Mouse (Mus musculus): ENCODE measurements around the gene Fbxw19. TPM values are rescaled to one million over a fixed set of nuclear protein-coding genes. Genes with fewer than 3 reads are reported as not detected.
"Not testable (repeated sequence)": the region's sequence is repeated elsewhere in the genome, so short reads cannot be mapped to it uniquely, and the experiment has no call there.

The Fbxw19 gene
- not detected for total RNA-seq (2021)

- not testable (repeated sequence) for DNase-seq
These were observed at the start of gene Fbxw19 for GRCm38 (mm10) chr9:109495775-109496174. Gene Fbxw19 (minus strand): TSS chr9:109495875.

GRCm38 (mm10) chr9:109523385-109524064, 27.9 kb upstream of the Fbxw19 start:
- DNase-seq: no peak

- no peak for DNase-seq
These were observed 46.6 kb downstream of the Fbxw19 start, which contains the start of gene Fbxw16 for GRCm38 (mm10) chr9:109449040-109449439. Gene Fbxw16 (minus strand): TSS chr9:109449140.

- DNase-seq: no peak
These were observed 62.7 kb downstream of the Fbxw19 start for GRCm38 (mm10) chr9:109432956-109433355.

Other genes with a start within 250 kb of the Fbxw19 start
- gene Fbxw14, start 208.2 kb downstream of the Fbxw19 start, total RNA-seq (2021): not detected
- not detected for gene Fbxw28, start 156.2 kb downstream of the Fbxw19 start, total RNA-seq (2021)
- gene Fbxw22, start 91.6 kb downstream of the Fbxw19 start, total RNA-seq (2021): not detected
- gene Fbxw16, start 46.7 kb downstream of the Fbxw19 start, total RNA-seq (2021): not detected
- not detected for gene Fbxw15, start 72.4 kb upstream of the Fbxw19 start, total RNA-seq (2021)
- gene Fbxw24, start 130.2 kb upstream of the Fbxw19 start, total RNA-seq (2021): not detected
- gene Fbxw25, start 168.8 kb upstream of the Fbxw19 start, total RNA-seq (2021): not detected
- not detected for gene Fbxw18, start 206.8 kb upstream of the Fbxw19 start, total RNA-seq (2021)